Mouse (Mus musculus): ENCODE data around the gene Vmn2r33. TPM values are rescaled to one million over a fixed set of nuclear protein-coding genes. Genes with fewer than 3 reads are reported as not detected.
"Not testable (repeated sequence)": the region's sequence is repeated elsewhere in the genome, so short reads cannot be mapped to it uniquely, and the experiment has no call there.

Vmn2r33 gene
- not detected in 2 replicates for polyA plus RNA-seq (2015; fragmentation: Nextera tagmentation; extraction: Ambion mirVana)

- H3K36me3 ChIP-seq; H3K4me1 ChIP-seq (replicated peaks); ATAC-seq (ENCODE audit: low read depth): not testable (repeated sequence)
Observed at GRCm38 (mm10) chr7:7566686-7567085, at the start of gene Vmn2r33. Gene Vmn2r33, minus strand, starts transcription at chr7:7566786.

More at GRCm38 (mm10) chr7:7566686-7567085, at the start of gene Vmn2r33:
- not testable (repeated sequence) for H3K27me3 ChIP-seq; H3K4me2 ChIP-seq; H3K9me3 ChIP-seq; H3K4me3 ChIP-seq; H3K9ac ChIP-seq; H3K27ac ChIP-seq (replicated peaks)

Other genes with a start within 250 kb of the Vmn2r33 start
- 0.06 TPM in 1 of 2 replicates, not detected in the other for gene Vmn2r30, start 229.2 kb downstream of the Vmn2r33 start, polyA plus RNA-seq (2015; fragmentation: Nextera tagmentation; extraction: Ambion mirVana)
- not detected in 2 replicates for gene Gm45783, start 192.2 kb downstream of the Vmn2r33 start, polyA plus RNA-seq (2015; fragmentation: Nextera tagmentation; extraction: Ambion mirVana)
- gene Vmn2r31, start 167.1 kb downstream of the Vmn2r33 start, polyA plus RNA-seq (2015; fragmentation: Nextera tagmentation; extraction: Ambion mirVana): not detected in 2 replicates
- not detected in 2 replicates for gene Vmn2r32, start 86.8 kb downstream of the Vmn2r33 start, polyA plus RNA-seq (2015; fragmentation: Nextera tagmentation; extraction: Ambion mirVana)
- not detected in 2 replicates for gene Vmn2r34, start 122.7 kb upstream of the Vmn2r33 start, polyA plus RNA-seq (2015; fragmentation: Nextera tagmentation; extraction: Ambion mirVana)

Data from neural tube, embryonic 13.5 days (tissue).